Mouse (Mus musculus) kidney, postnatal 25 days (tissue): ENCODE measurements around the gene Pla2r1.

Source experiments
- DNase-seq, 2 experiments: peaks; one replicate each; pipeline ENCODE4 v3.0.0; 2021; ENCODE audit warnings: mixed read lengths in 2 of 2

Gene Pla2r1

DNA sequence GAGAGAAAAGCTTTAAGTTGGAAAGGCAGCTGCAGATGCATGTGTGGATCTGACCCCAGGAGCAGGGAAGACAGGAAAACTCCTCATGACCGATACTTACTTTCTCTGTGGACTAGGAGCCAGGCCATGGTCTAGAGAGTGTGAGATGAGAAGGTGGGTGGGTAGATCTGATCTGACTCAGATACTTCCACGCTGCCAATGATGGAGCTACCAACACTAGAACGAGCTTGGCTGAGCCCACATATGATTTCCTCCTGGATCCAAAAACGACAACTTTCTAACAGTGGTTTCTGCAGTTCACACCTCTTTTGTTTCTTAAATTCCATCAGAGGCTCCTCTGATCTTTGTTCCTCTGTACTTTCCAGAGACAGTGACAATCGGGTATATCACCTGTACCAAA, 151.4 kb downstream of the Pla2r1 start:
- no peak for DNase-seq

DNA sequence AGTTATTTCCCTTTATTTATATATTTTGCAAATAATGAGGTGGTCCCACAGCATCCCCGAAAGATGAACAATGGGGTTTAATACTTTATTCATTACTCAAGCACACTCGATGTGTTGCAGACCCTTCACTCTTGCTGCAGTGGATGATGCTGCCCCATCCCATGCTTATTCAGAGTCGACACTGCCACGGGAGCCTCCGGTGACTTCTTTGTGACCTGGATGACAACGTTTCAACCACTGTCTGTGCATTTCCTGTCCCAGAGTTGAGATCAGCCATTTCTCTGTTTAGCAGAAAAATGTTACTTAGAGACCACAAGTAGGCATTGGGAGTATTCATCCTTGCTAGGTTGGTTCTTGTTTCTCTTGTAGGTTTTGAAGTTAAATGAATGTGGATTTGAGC, 159.3 kb downstream of the Pla2r1 start:
- no peak for DNase-seq

GRCm38 (mm10) chr2:60392286-60392685, 160.8 kb downstream of the Pla2r1 start:
- no peak for DNase-seq

GRCm38 (mm10) chr2:60387363-60387762, 165.7 kb downstream of the Pla2r1 start:
- no peak for DNase-seq

GRCm38 (mm10) chr2:60386835-60387234, 166.3 kb downstream of the Pla2r1 start:
- DNase-seq, result no peak

GRCm38 (mm10) chr2:60384763-60385085, 168.4 kb downstream of the Pla2r1 start:
- DNase-seq, result peak; percentile 30 to 56

DNA sequence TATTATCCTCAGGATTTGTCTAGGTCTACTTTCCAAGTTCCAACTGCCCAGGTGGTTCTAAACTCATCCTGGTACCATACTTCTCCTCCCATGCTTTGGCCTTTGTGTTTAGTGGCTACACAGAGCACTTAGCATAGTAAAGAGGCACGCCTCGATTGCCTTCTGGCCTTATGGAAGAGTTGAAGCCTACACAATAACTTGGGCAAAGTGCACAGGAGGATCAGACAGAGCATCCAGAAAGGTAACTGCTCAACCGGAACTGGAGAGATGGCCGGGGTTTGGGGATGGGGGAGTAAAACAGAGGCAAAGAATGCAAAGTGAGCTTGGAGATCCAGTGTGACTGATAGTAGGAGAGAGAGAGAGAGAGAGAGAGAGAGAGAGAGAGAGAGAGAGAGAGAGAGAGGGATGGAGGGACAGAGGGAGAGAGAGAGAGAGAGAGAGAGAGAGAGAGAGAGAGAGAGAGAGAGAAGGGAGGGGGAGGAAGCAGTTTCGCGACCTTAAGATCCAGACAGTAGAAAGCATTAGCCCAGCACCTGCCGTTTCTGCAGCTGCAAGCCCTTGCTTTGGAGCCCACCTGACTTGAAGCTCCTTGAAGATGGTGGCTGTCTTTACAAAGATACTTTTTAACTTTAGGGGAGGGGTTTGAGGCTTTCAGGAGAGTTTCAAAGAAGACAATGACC, 168.9 kb downstream of the Pla2r1 start:
- DNase-seq, result no peak

DNA sequence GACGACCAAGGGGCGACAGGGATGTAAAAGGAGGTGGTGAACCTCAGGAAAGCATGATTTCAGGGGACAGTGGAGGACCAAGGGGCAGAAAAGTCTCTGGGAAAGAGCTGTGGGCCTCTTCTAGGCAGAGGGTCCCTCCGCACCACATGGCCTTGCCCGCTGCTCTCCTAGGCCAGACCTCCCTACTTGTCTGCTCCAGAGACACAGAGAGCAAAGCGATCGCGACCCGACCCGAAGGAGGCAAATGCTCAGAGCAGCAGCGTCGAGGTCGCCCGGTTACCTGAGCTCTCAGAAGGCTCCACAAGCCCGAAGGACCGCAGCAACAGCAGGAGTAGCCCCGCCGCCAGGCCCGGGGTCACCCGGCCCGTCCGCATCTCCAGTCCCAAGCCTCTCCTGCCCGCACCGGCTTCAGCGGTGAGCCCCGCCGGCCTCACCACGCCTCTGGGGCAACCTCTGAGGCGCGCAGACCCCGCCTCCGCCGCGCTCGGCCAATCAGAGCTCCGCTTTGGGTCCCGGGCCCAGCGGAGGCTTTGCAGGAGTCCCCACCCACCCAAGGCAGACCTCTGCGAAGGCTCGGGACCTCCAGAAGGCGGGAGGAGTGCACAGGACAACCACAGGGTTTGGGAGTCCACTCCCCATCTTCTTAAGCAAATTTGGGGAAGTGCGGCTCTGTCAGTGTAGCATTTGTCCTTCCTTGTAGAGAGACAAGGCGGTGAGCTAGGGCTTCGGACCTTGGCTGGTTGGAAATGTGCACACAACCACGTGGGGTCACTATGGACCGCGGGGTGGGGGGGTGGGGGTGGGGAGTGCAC, 170.0 kb downstream of the Pla2r1 start, which contains the start of gene Ly75:
Ly75 (minus strand) TSS at position 446 of the 812 bp plus-strand sequence.
- DNase-seq, result peak; percentile 85 to 93

DNA sequence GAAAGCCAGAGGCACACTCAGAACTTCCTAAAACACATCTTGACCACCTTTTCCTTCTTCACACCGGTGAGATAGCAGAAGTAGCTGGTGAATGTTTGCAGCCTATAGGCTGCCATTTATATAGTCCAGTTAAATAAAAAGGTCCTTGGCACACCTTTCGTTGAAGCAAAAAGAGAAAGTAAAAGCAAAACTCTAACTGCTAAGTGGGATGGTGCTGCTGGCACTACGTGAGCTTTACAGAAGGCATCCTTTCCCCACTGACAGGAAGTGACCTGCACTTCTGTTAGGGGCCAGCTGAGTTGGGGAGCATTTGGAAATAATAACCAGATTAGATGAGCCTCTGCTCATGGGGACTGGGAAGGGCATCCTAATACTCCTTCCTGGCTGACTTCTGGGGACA, 170.8 kb downstream of the Pla2r1 start:
- no peak for DNase-seq

DNA sequence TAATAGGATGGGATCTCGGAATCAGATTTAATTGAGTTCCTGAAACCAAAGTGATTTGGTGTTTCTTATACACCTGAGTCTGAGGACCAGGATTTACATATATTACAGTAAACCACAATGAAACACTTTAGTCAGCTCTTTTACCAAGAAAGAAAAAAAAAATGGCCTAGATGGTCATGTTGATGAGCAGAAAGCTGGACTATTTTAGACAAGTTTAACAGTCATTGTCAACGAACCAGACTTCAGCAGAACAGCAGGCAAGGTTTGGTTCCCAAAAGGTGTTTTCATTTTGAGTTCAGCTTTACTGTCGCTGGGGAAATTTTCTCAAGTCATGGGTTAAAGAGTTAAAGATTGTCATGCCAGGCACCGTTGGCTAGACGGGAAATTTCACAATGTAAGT, 175.8 kb downstream of the Pla2r1 start:
- no peak for DNase-seq

- DNase-seq, result no peak
Measured at GRCm38 (mm10) chr2:60375608-60376107, 177.4 kb downstream of the Pla2r1 start.

GRCm38 (mm10) chr2:60375126-60375525, 178.0 kb downstream of the Pla2r1 start:
- DNase-seq, result no peak

- DNase-seq, result no peak
Measured at GRCm38 (mm10) chr2:60370188-60370587, 182.9 kb downstream of the Pla2r1 start.

DNA sequence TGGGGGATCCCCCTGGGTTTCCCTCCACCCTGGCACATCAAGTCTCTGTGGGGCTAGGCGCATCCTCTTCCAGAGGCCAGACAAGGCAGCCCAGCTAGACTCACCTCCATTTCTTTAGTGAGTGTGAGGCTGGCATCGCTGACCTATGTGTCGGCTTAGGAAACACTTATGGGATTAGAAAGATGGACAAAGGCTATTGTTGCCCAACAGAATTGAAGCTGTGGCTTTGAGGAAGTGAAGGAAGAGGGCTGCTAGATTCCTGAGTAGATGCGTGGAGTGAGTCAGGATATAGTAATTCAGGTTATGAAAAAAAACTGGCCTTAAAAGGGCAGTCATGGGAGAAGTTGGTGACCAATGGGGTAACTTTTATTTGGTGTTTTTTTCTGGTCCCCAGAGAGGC, 183.7 kb downstream of the Pla2r1 start:
- DNase-seq, result no peak

DNA sequence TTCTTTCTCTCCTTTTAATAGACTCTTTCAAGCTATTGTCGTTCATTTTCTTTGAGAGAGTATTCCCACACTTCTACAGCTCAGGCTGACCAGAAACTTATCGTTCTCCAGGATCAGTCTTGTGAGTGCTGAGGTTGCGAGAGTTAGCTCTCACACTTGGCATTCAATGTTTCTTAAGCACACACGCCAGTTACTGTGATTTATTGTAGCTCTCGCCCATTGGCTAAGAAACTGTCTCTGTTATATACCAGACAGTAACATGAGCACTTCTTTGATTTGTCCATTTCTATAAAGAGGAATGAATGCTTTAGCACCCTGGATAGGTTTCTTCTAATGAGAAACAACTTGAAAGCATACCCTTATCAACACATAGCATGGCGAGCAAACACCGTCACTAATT, 185.2 kb downstream of the Pla2r1 start:
- DNase-seq, result no peak
